Mouse (Mus musculus) cortical plate, adult 2 months (tissue): ENCODE data around the gene Ncor1. TPM values are rescaled to one million over a fixed set of nuclear protein-coding genes. Genes with fewer than 3 reads are reported as not detected.
A peak's percentile ranks its signal among the peaks of the same experiment; 100 is the strongest.

Experiments used
- H3K27ac ChIP-seq: fragments of 200-500 bp; 2 replicates; pipeline ENCODE4 v1.5.1; 2012; ENCODE audit warnings: low read length, control low read depth, inconsistent platforms; ENCODE audit not compliant: insufficient read depth
- H3K4me1 ChIP-seq: fragments of 200-500 bp; 2 replicates; pipeline ENCODE4 v1.6.1; 2011; ENCODE audit warnings: low read length; ENCODE audit not compliant: control insufficient read depth, insufficient read depth
- H3K4me3 ChIP-seq: fragments of 200-500 bp; 2 replicates; pipeline ENCODE4 v1.5.1; 2011; ENCODE audit warnings: mild to moderate bottlenecking, low read length, control low read depth; ENCODE audit not compliant: insufficient read depth
- CTCF ChIP-seq: fragments of 200-500 bp; IDR thresholded peaks from 2 replicates; pipeline ENCODE4 v1.5.1; 2011; ENCODE audit warnings: mild to moderate bottlenecking, control low read depth, low read length; ENCODE audit not compliant: insufficient read depth; ENCODE audit errors: extremely low read depth
- POLR2A ChIP-seq: fragments of 200-500 bp; IDR thresholded peaks from 2 replicates; pipeline ENCODE4 v1.6.1; 2011; ENCODE audit warnings: mild to moderate bottlenecking, low read length, control low read depth; ENCODE audit not compliant: insufficient read depth; ENCODE audit errors: extremely low read depth
- polyA plus RNA-seq: library from polyadenylated mRNA; depleted of rRNA; stranded (reverse); fragments of >200 nt; gene quantifications from 2 replicates; pipeline ENCODE4 v1.2.3, GENCODE M21; 2012; rRNA removed

The Ncor1 gene
- polyA plus RNA-seq, 1 experiment, result 129 TPM

DNA sequence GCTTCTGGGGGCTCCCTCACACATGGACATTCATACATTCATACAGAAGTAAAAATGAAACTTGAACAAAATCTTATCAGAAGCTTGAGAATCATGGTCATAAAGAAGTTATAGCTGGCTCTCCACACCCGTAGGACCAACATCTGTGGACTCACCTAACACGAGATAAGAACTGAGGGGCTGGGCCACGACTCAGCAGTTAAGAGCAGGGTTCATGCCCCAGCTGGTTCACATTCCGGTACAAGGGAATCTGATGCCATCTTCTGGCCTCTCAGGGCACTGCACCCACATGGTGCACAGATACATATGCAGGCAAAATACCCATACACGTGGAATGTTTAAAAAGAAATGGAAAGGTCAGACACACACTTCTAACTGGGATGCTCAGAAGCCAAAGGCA, 180.3 kb downstream of the Ncor1 start:
- TF ChIP-seq CTCF (peak; percentile 62), POLR2A (no peak)
- H3K4me1 ChIP-seq, result peaks cover 4% of the 10 kb centered on the region
- no peak overlapping the region for H3K27ac ChIP-seq
- no peak overlapping the region for H3K4me3 ChIP-seq

DNA sequence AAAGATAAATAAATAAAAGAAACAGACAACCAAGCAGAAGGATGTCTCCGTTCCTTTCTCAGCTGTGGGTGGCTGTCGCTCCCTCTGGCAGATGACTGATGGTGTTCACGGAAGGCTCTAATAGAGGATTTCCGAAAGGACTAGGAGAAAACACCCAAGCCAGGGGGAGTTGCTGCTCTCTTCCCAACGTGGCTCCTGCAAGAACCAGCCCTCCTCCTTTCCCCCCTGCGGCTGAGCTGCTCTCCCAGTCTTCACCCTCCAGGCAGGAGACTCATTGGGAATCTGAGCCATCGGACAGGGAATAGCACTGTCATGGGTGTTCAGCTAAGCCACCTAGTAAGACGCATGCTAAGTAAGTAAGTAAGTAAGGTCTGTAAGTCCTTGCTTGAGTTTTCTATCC, 181.3 kb downstream of the Ncor1 start:
- Histone ChIP-seq H3K4me3 (no peak overlapping the region), H3K4me1 (no peaks in the 10 kb centered on the region), H3K27ac (no peak overlapping the region)
- no peak for TF ChIP-seq CTCF
- TF ChIP-seq POLR2A, result no peak

DNA sequence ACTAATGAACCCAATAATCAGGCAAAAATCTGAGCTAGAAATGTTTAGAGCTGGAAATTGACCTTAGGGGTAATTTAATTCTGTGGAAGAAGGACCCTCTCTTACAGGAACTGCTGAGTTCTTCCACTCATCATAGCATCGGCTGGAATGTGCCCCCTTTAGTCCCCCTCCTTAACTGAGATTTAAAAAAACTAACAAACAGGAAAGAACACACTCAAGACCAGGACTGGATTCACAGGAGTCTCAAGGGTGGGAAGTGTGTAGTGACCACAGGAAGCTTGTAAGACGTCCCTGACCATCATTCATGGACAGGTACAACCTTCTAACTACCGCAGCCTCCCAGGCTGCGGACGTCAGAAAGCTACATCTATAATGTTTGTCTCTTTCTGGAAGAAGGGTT, 187.5 kb downstream of the Ncor1 start:
- Histone ChIP-seq H3K4me3 (no peak overlapping the region), H3K27ac (no peak overlapping the region), H3K4me1 (no peaks in the 10 kb centered on the region; the same call in 1 of the 2 replicates)
- TF ChIP-seq POLR2A (no peak), CTCF (no peak)

DNA sequence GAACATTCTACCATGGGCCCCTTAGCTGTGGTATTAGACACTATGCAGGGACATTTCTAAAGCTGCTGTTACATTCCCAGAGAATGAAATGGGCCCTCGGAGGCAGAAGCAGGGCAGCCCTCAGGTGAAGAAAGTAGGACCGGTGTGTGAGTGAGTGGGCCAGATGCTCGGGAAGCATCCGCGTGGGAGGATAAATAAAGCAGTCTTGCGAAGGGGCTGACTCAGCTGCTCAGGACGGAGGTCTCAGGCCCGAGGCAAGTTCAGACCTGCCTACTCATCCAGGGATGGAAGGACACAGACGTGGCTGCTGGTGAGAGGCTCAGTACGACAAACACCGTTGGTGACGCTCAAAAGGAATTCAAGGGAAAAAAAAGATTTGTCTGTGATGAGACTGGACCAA, 189.2 kb downstream of the Ncor1 start:
- Histone ChIP-seq H3K4me1 (no peaks in the 10 kb centered on the region; the same call in 1 of the 2 replicates), H3K27ac (no peak overlapping the region), H3K4me3 (no peak overlapping the region)
- TF ChIP-seq CTCF (no peak), POLR2A (no peak)

DNA sequence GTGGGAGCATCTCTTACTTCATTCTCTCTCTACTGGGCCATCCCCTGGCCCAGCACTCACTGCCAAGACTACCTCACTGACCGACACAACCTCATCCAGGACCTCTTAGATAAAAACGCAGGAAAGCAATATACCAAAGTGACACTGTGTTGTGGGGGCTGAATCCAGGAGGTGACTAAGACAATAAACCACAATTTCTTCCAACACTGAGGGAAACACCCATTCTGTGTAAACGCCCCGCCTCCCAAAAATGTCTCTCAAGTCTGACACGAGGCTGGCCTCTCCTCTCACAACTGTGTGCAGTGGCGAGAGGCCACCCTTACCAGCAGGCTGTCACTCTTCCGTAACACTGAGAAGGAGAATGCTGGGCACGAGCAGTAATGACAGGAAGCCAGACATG, 190.0 kb downstream of the Ncor1 start:
- no peak overlapping the region for H3K27ac ChIP-seq
- TF ChIP-seq POLR2A (no peak), CTCF (no peak)

DNA sequence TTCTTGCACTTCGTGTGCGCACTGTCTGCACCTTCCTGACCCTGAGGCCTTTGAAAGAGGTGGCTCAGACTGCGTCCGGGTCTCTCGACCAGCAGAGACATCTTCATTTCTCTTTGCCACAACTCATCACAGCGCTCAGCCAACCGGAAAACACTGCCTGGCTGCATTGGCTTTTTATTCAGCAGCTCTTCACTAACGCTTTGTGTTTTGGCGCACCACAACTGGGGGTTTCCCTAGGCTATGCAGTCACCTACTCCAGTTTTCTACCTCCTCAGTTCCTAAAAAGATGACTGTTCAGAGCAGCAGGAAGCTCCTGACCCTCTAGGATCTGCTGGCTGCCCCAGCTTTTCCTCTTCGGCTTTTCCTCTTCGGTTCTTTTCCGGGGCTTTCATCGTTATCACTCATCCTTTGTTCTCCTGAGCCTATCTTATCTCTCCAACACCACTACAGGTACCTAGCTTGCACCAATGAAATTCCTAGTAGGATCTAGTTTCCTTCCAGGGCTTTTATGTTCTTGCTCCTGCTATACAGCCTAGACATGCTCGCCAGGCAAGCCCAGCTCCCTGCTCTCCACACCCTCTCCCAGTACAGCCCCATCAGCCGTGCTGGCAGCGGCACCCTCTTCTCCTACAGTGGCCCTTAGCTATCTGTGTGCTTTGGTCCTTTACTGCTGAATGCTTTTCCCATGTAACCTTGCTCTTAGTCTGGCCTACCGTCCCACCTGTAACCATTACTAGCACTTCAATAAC, 191.7 kb downstream of the Ncor1 start:
- Histone ChIP-seq H3K4me1 (no peaks in the 10 kb centered on the region; the same call in 1 of the 2 replicates), H3K4me3 (no peak overlapping the region), H3K27ac (no peak overlapping the region)
- TF ChIP-seq CTCF, result no peak
- TF ChIP-seq POLR2A, result no peak

More for the DNA sequence above, 190.0 kb downstream of the Ncor1 start:
- H3K4me3 ChIP-seq, result no peak overlapping the region
- H3K4me1 ChIP-seq, result no peaks in the 10 kb centered on the region; the same call in 1 of the 2 replicates

Other genes starting within 250 kb of the Ncor1 start
- 7.0 and 8.3 TPM in 2 replicates for gene Adora2b, start 209.6 kb downstream of the Ncor1 start, polyA plus RNA-seq
- gene Zswim7, start 177.2 kb downstream of the Ncor1 start, polyA plus RNA-seq, result 31.2 and 37.3 TPM in 2 replicates
- gene Ttc19, start 177.1 kb downstream of the Ncor1 start, polyA plus RNA-seq, result 62.6 and 63.5 TPM in 2 replicates
- gene Pigl, start 81 bp downstream of the Ncor1 start, polyA plus RNA-seq, result 8.9 and 9.1 TPM in 2 replicates
- 57.3 and 65.1 TPM in 2 replicates for gene Cenpv, start 80.7 kb upstream of the Ncor1 start, polyA plus RNA-seq
- gene Ubb, start 92.6 kb upstream of the Ncor1 start, polyA plus RNA-seq, result 3,210 and 3,262 TPM in 2 replicates
- gene Trpv2, start 115.9 kb upstream of the Ncor1 start, polyA plus RNA-seq, result 23.4 and 23.5 TPM in 2 replicates
- 19.7 and 22.1 TPM in 2 replicates for gene Lrrc75a, start 190.0 kb upstream of the Ncor1 start, polyA plus RNA-seq
- gene Mmgt2, start 190.1 kb upstream of the Ncor1 start, polyA plus RNA-seq, result 36.2 and 39.3 TPM in 2 replicates